Mouse (Mus musculus) forebrain, postnatal 0 days (tissue): ENCODE measurements around the gene Txndc17. TPM values are rescaled to one million over a fixed set of nuclear protein-coding genes. Genes with fewer than 3 reads are reported as not detected.
A peak's percentile ranks its signal among the peaks of the same experiment; 100 is the strongest.

Experiments
- ATAC-seq: fragments of 200-750 bp; cut with Nextera tagmentation; 2 replicates; pipeline ENCODE4 v1.8.0; 2017; ENCODE audit warnings: mild to moderate bottlenecking, moderate library complexity
- DNase-seq: peaks from one replicate; pipeline ENCODE4 v3.0.0-alpha.2; 2015
- H3K27ac ChIP-seq: fragments of 300-500 bp; sonication (generic); 2 replicates; pipeline ENCODE4 v1.5.1; 2014; ENCODE audit warnings: low read depth, mild to moderate bottlenecking, antibody characterized with exemption, low read length, moderate library complexity, mixed read lengths
- H3K27me3 ChIP-seq: fragments of 300-500 bp; sonication (generic); 2 replicates; pipeline ENCODE4 v1.6.1; 2014; ENCODE audit warnings: mild to moderate bottlenecking, low read length, mixed read lengths; ENCODE audit not compliant: insufficient read depth
- H3K36me3 ChIP-seq: fragments of 300-500 bp; sonication (generic); 2 replicates; pipeline ENCODE4 v1.6.1; 2014; ENCODE audit warnings: mild to moderate bottlenecking, moderate library complexity; ENCODE audit not compliant: insufficient read depth
- H3K4me1 ChIP-seq: fragments of 300-500 bp; sonication (generic); 2 replicates; pipeline ENCODE4 v1.6.1; 2014; ENCODE audit warnings: antibody characterized with exemption; ENCODE audit not compliant: insufficient read depth
- H3K4me2 ChIP-seq: fragments of 300-500 bp; sonication (generic); 2 replicates; pipeline ENCODE4 v1.6.1; 2014; ENCODE audit warnings: low read depth, mild to moderate bottlenecking, moderate library complexity
- H3K4me3 ChIP-seq: fragments of 300-500 bp; sonication (generic); 2 replicates; pipeline ENCODE4 v1.5.1; 2014; ENCODE audit warnings: low read depth, low read length, mixed read lengths
- H3K9ac ChIP-seq: fragments of 300-500 bp; sonication (generic); 2 replicates; pipeline ENCODE4 v1.6.1; 2014; ENCODE audit warnings: mild to moderate bottlenecking
- H3K9me3 ChIP-seq: fragments of 300-500 bp; sonication (generic); 2 replicates; pipeline ENCODE4 v1.6.1; 2016; ENCODE audit warnings: low read length
- CTCF ChIP-seq: sonication (generic); IDR thresholded peaks from 2 replicates; pipeline ENCODE4 v1.5.1; 2016; ENCODE audit warnings: antibody characterized with exemption, control low read depth, low read depth
- WGBS: fragments of 180-500 bp; shearing (Covaris S2); extraction: QIAGEN DNeasy Blood & Tissue Kit; methylation state at CpG from one replicate; pipeline ENCODE4 v1.1.7; 2014; 5-methylcytosine and 5-hydroxymethylcytosine counted together
- polyA plus RNA-seq: library from polyadenylated mRNA; unstranded; fragments of >200 nt; fragmentation: Nextera tagmentation; extraction: Ambion mirVana; gene quantifications from 2 replicates; pipeline ENCODE4 v1.2.1, GENCODE M21; 2015
- total RNA-seq: library from RNA; depleted of rRNA; stranded (reverse); fragments of >200 nt; gene quantifications from 2 replicates; pipeline ENCODE4 v1.2.3, GENCODE M21; 2014

The Txndc17 gene
- total and polyA plus RNA-seq, 2 experiments from 2014 or later = 61.3 to 134 TPM

- TF ChIP-seq CTCF = peak; percentile 93
- H3K9me3 ChIP-seq = no peaks in the 10 kb centered on the region
- no peak overlapping the region for H3K4me2 ChIP-seq
- ATAC-seq (peak; percentile 65; the same call in 1 of the 2 replicates), DNase-seq (peak; percentile 86)
- H3K27ac ChIP-seq = no peak overlapping the region
- H3K4me3 ChIP-seq = no peak overlapping the region
- no peak overlapping the region for H3K9ac ChIP-seq
- no peaks in the 10 kb centered on the region for H3K36me3 ChIP-seq
- WGBS = 16% methylated on average over 6 of the region's 6 CpGs
- peaks cover 2% of the 10 kb centered on the region; the same call in 1 of the 2 replicates for H3K4me1 ChIP-seq
- H3K27me3 ChIP-seq = no peaks in the 10 kb centered on the region
These were observed 13.9 kb downstream of the Txndc17 start for GRCm38 (mm10) chr11:72221278-72221677.

- Histone ChIP-seq H3K4me3 (no peak overlapping the region), H3K27me3 (no peaks in the 10 kb centered on the region), H3K9me3 (no peaks in the 10 kb centered on the region), H3K36me3 (no peaks in the 10 kb centered on the region), H3K4me1 (no peaks in the 10 kb centered on the region), H3K4me2 (no peak overlapping the region), H3K9ac (no peak overlapping the region), H3K27ac (no peak overlapping the region)
- 57% methylated on average over 4 of the region's 4 CpGs for WGBS
- no peak for TF ChIP-seq CTCF
- no peak for ATAC-seq
- no peak for DNase-seq
These were observed 16.1 kb downstream of the Txndc17 start for GRCm38 (mm10) chr11:72223414-72223813.

GRCm38 (mm10) chr11:72224865-72225264 is 17.5 kb downstream of the Txndc17 start:
- no peak overlapping the region for H3K27ac ChIP-seq
- ATAC-seq (peak; percentile 58), DNase-seq (peak; percentile 82)
- peak; percentile 95 for TF ChIP-seq CTCF
- H3K4me2 ChIP-seq = no peak overlapping the region
- H3K9me3 ChIP-seq = no peaks in the 10 kb centered on the region
- H3K36me3 ChIP-seq = no peaks in the 10 kb centered on the region
- no peak overlapping the region for H3K9ac ChIP-seq
- WGBS = 13% methylated on average over 5 of the region's 5 CpGs
- H3K4me3 ChIP-seq = no peak overlapping the region
- no peaks in the 10 kb centered on the region for H3K27me3 ChIP-seq
- no peaks in the 10 kb centered on the region for H3K4me1 ChIP-seq

DNA sequence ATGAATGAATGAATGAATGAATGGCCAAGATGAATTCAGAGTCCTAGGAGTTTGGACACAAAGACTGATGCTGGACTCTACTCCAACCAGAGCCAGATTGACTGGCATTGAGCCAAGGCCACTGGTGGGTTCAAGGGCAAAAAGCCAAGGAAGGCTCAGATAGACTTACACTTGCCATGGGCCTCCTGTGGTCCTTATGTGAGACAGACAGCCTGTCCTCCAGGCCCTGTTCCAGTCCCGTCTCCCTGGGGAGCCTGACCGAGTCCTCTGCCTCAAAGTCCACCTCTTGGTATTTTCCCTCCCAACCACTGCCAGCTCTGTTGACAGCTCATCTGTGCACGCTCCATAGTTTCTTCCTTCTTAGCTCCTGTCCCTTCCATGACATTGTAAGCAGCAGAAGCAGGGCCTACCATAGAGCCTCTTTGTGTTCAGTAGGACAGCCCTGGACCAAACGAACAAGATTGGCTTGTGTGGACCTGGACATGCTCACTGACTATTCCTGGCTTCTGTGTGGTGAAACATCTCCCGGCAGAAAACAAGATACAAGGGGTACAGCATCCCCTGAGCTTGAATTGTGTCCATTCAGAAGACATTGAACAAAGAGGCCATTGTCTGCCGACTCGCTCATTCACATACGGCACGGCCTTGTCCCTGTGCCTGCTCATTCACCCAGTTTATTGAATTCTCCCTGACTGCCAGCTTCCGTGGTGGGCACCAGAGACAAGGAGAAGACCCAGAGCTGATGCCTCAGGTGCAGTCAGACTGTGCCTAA is 18.9 kb downstream of the Txndc17 start:
- no peaks in the 10 kb centered on the region for H3K36me3 ChIP-seq
- DNase-seq = no peak
- TF ChIP-seq CTCF = no peak
- no peaks in the 10 kb centered on the region for H3K9me3 ChIP-seq
- no peak overlapping the region for H3K27ac ChIP-seq
- H3K4me3 ChIP-seq = no peak overlapping the region
- no peaks in the 10 kb centered on the region for H3K4me1 ChIP-seq
- no peak overlapping the region for H3K9ac ChIP-seq
- no peak overlapping the region for H3K4me2 ChIP-seq
- WGBS = 23% methylated on average over 10 of the region's 10 CpGs
- ATAC-seq = peak; percentile 55; the same call in 1 of the 2 replicates
- H3K27me3 ChIP-seq = no peaks in the 10 kb centered on the region

DNA sequence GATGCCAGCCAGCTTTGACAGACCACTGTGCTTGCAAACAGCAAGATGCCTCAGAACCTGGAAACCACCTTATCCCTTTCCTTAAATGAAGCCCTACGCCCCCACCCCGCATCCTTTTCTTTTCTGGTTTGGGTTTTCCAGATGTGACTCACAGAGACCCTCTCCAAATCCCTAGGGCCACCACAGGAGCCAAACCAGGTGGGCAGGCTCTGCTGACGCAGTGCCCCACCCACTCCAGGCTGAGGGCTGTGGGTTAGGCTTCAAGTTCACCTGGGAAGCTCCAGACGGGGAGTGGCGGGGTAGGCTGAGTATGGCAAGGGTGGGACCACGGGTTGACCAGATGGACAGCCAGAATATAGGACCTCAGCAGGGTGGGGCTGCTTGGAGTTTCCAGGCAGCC is 19.6 kb downstream of the Txndc17 start:
- Histone ChIP-seq H3K27me3 (no peaks in the 10 kb centered on the region), H3K4me2 (no peak overlapping the region), H3K9me3 (no peaks in the 10 kb centered on the region), H3K27ac (no peak overlapping the region), H3K9ac (no peak overlapping the region), H3K36me3 (no peaks in the 10 kb centered on the region), H3K4me3 (no peak overlapping the region), H3K4me1 (no peaks in the 10 kb centered on the region)
- no peak for TF ChIP-seq CTCF
- DNase-seq (no peak), ATAC-seq (no peak)
- WGBS = 88% methylated on average over 6 of the region's 6 CpGs

DNA sequence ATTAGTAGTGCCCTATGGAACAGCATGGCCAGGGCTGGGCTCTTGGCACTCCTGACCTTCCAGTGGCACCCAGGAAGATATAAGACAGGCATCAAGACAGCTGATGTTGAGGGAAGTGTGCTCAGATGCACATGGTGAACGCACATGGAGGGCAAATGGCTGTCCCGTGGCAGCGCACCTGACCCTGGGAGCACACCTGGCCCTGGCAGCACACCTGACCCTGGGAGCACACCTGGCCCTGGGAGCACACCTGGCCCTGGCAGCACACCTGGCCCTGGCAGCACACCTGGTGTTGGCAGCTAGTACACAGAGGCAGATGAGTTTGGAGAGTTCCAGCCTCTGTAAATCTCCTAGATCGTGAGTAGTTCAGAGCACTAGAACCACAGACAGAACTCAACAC is 21.2 kb downstream of the Txndc17 start:
- 96% methylated on average over 4 of the region's 4 CpGs for WGBS
- ATAC-seq = no peak
- no peaks in the 10 kb centered on the region for H3K36me3 ChIP-seq

DNA sequence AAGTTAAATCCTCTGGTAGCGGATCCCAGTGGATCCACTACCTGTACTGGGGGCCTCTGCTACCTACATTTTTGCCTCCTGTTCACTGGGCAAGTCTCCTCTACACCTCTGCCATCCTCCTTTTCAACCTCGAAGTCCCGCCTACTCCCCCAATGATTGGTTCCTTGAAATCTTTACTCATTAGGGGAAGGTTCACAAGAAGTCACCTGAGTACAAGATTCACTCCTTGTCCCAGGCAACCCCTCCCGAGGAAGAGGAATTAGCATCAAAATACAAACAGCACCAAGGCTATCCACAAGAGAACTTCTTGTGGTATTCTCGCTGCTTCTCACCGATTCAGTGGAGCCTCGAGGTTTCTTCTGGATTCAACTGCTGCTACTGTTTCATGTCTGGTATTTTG is 24.7 kb downstream of the Txndc17 start:
- no peak for DNase-seq
- Histone ChIP-seq H3K4me3 (no peak overlapping the region), H3K36me3 (no peaks in the 10 kb centered on the region), H3K9ac (no peak overlapping the region), H3K27ac (no peak overlapping the region), H3K9me3 (no peaks in the 10 kb centered on the region), H3K4me2 (no peak overlapping the region), H3K27me3 (no peaks in the 10 kb centered on the region), H3K4me1 (no peaks in the 10 kb centered on the region)
- WGBS = 85% methylated on average over 7 of the region's 7 CpGs
- no peak for ATAC-seq
- no peak for TF ChIP-seq CTCF

More for the DNA sequence above, 21.2 kb downstream of the Txndc17 start:
- Histone ChIP-seq H3K4me1 (no peaks in the 10 kb centered on the region), H3K4me3 (no peak overlapping the region), H3K9ac (no peak overlapping the region), H3K9me3 (no peaks in the 10 kb centered on the region), H3K4me2 (no peak overlapping the region), H3K27me3 (no peaks in the 10 kb centered on the region), H3K27ac (no peak overlapping the region)
- TF ChIP-seq CTCF = no peak
- no peak for DNase-seq
